Comparison of ENCODE assay signal across 25 mouse cellular contexts in the genomic region with DNA sequence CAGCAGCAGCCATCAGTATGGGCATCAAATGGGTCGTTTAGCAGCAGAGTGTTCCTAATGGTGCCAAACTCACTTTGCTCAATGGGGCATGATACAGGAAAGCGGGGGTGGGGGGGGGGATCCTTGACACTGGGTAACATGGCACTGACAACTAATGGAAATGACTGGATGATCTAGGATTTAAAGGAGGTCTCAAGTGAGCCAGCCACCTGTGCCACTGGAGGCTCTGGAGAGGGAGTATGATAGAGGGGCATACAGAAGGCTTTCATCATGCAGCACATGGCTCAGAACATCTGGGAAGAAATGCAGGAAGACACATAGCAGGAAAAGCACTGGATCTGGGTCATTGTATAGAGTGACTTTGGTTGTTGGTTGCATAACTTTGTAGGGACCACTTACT.
"Had no signal": no experiment of that assay in that cellular context is flagged by ENCODE, and none has a peak within 500 bp of the region (broad histone marks: within the 10 kb centered on the region; RNA-seq: fewer than 3 reads in every experiment).

No protein-coding gene starts in this region.

- H3K4me2 ChIP-seq: heart, embryonic 12.5 days; hindbrain, embryonic 12.5 days; intestine, embryonic 15.5 days; limb, embryonic 12.5 days; liver, embryonic 11.5 days; liver, embryonic 13.5 days; liver, embryonic 15.5 days had no signal

- DNase-seq: gastrocnemius, adult 2 months; gastrocnemius, postnatal 10 days; gastrocnemius, postnatal 25 days; heart, adult 2 months; heart, postnatal 10 days; heart, postnatal 4 days; kidney, adult 9 months; kidney, postnatal 25 days; kidney, postnatal 4 days; liver; liver, embryonic 13.5 days had no signal

- H3K36me3 ChIP-seq: heart, embryonic 12.5 days; hindbrain, embryonic 10.5 days; hindbrain, embryonic 12.5 days; intestine, embryonic 15.5 days; limb, embryonic 10.5 days; limb, embryonic 12.5 days; liver, embryonic 13.5 days; liver, embryonic 15.5 days had no signal

- H3K27ac ChIP-seq: gastrocnemius, adult 2 months; heart, adult 2 months; hindbrain, embryonic 10.5 days; hindbrain, embryonic 12.5 days; intestine, embryonic 15.5 days; layer of hippocampus, adult 2 months; left cerebral cortex, adult 2 months; limb, embryonic 10.5 days; limb, embryonic 12.5 days; liver, embryonic 13.5 days; liver, embryonic 15.5 days had no signal

- ATAC-seq: forebrain, embryonic 16.5 days; hindbrain, embryonic 16.5 days; inflammation-experienced regulatory T-cells, adult 6 months; intestine, embryonic 15.5 days; intestine, postnatal 0 days had no signal

- H3K4me3 ChIP-seq: gastrocnemius, adult 2 months; heart, adult 2 months; heart, embryonic 12.5 days; hindbrain, embryonic 10.5 days; hindbrain, embryonic 12.5 days; intestine, embryonic 15.5 days; layer of hippocampus, adult 2 months; left cerebral cortex, adult 2 months; limb, embryonic 10.5 days; limb, embryonic 12.5 days; liver, embryonic 13.5 days; liver, embryonic 15.5 days had no signal

- H3K27me3 ChIP-seq: heart, embryonic 12.5 days; hindbrain, embryonic 12.5 days; intestine, embryonic 15.5 days; limb, embryonic 12.5 days; liver, embryonic 13.5 days; liver, embryonic 15.5 days had no signal

- H3K9ac ChIP-seq: heart, embryonic 12.5 days; hindbrain, embryonic 12.5 days; intestine, embryonic 15.5 days; limb, embryonic 12.5 days; liver, embryonic 13.5 days; liver, embryonic 15.5 days had no signal

- H3K9me3 ChIP-seq: heart, embryonic 12.5 days; hindbrain, embryonic 10.5 days; hindbrain, embryonic 12.5 days; intestine, embryonic 15.5 days; limb, embryonic 10.5 days; limb, embryonic 12.5 days; liver, embryonic 13.5 days; liver, embryonic 15.5 days had no signal

- H3K4me1 ChIP-seq: heart, embryonic 12.5 days had no signal
